Mouse (Mus musculus): Measurements from ENCODE around the gene Lpin3. TPM values are rescaled to one million over a fixed set of nuclear protein-coding genes. Genes with fewer than 3 reads are reported as not detected.

Lpin3 gene
- total and polyA plus RNA-seq, 3 experiments, result 1.1 TPM; not detected in 2

- no peak for TF ChIP-seq TBP (conservative IDR thresholded peaks at IDR 0.05; ENCODE audit: low read depth, low read length)
- no peak for TF ChIP-seq EP300 (IDR thresholded peaks at IDR 0.05; ENCODE audit: low read length)
- no peak for TF ChIP-seq RCOR1 (conservative IDR thresholded peaks at IDR 0.05; ENCODE audit: low read depth, low read length)
- no peak for TF ChIP-seq KAT2A (IDR thresholded peaks at IDR 0.05; ENCODE audit: insufficient replicate concordance, low read length)
- no peak for TF ChIP-seq POLR2AphosphoS2 (IDR thresholded peaks at IDR 0.05; ENCODE audit: low read depth, low read length)
- TF ChIP-seq NELFE (IDR thresholded peaks at IDR 0.05; ENCODE audit: low read depth, low read length), result no peak
- no peak for TF ChIP-seq UBTF (IDR thresholded peaks at IDR 0.05; ENCODE audit: low read depth, low read length)
- TF ChIP-seq ZC3H11A (IDR thresholded peaks at IDR 0.05; ENCODE audit: low read depth, low read length), result no peak
- TF ChIP-seq E2F4 (IDR thresholded peaks at IDR 0.05; ENCODE audit: insufficient replicate concordance, low read depth, low read length), result no peak
- dilution Hi-C loops (cut with MboI; ENCODE audit: extremely low pct_ligation_motif_present, extremely low pct_unique_long_range_greater_than_20kb, low sequenced_read_pairs), result no loop called here
These were observed 50.9 kb downstream of the Lpin3 start for GRCm38 (mm10) chr2:160931378-160931777.

GRCm38 (mm10) chr2:160932325-160932724 is 51.9 kb downstream of the Lpin3 start:
- TF ChIP-seq POLR2AphosphoS2 (IDR thresholded peaks at IDR 0.05; ENCODE audit: low read depth, low read length) (no peak), SMC3 (IDR thresholded peaks at IDR 0.05; ENCODE audit: low read depth, low read length) (no peak), ZKSCAN1 (IDR thresholded peaks at IDR 0.05; ENCODE audit: borderline replicate concordance, low read depth, low read length) (no peak), UBTF (IDR thresholded peaks at IDR 0.05; ENCODE audit: low read depth, low read length) (no peak), USF1 (IDR thresholded peaks at IDR 0.05; ENCODE audit: low read depth, low read length) (no peak), GABPA (IDR thresholded peaks at IDR 0.05; ENCODE audit: insufficient replicate concordance, low read depth, low read length) (no peak), TBP (conservative IDR thresholded peaks at IDR 0.05; ENCODE audit: low read depth, low read length) (no peak)
- in situ Hi-C loops (cut with MboI; ENCODE audit: low pct_ligation_motif_present, low pct_unique_long_range_greater_than_20kb, low sequenced_read_pairs), result no loop called here

More at GRCm38 (mm10) chr2:160931378-160931777, 50.9 kb downstream of the Lpin3 start:
- no peaks in the 10 kb centered on the region for H3K36me3 ChIP-seq (replicated peaks in 1 of 2; ENCODE audit: control insufficient read depth in 1 of 2, insufficient read depth in 1 of 2, low read length in 1 of 2)
- DNase-seq (ENCODE audit: extremely low read depth), result no peak
- in situ Hi-C loops (cut with MboI; ENCODE audit: low pct_ligation_motif_present, low pct_unique_long_range_greater_than_20kb, low sequenced_read_pairs), result no loop called here
- H3K27me3 ChIP-seq (replicated peaks), result peaks cover 6% of the 10 kb centered on the region
- no peaks in the 10 kb centered on the region for H3K79me2 ChIP-seq (replicated peaks; ENCODE audit: control insufficient read depth, extremely low read depth, insufficient read depth, poor library complexity, severe bottlenecking)
- H3K4me3 ChIP-seq (replicated peaks in 1 of 3; ENCODE audit: low read depth in 2 of 3, low read length in 2 of 3, poor library complexity in 1 of 3), result no peak overlapping the region
- no peak overlapping the region for H3K4me2 ChIP-seq (ENCODE audit: insufficient read depth, low read depth, poor library complexity, severe bottlenecking)
- no peaks in the 10 kb centered on the region for H3K4me1 ChIP-seq (ENCODE audit: control insufficient read depth in 1 of 2, insufficient read depth in 2 of 2)
- no peaks in the 10 kb centered on the region for H3K9me3 ChIP-seq (replicated peaks; ENCODE audit: low read length)
- no peak overlapping the region for H3K9ac ChIP-seq (ENCODE audit: insufficient read depth, low read depth)
- no peak overlapping the region for H3K27ac ChIP-seq (ENCODE audit: insufficient read depth, low read depth)

GRCm38 (mm10) chr2:160932981-160933380 is 52.5 kb downstream of the Lpin3 start:
- Histone ChIP-seq H3K27me3 (replicated peaks) (peaks cover 6% of the 10 kb centered on the region), H3K4me2 (ENCODE audit: insufficient read depth, low read depth, poor library complexity, severe bottlenecking) (no peak overlapping the region), H3K27ac (ENCODE audit: insufficient read depth, low read depth) (no peak overlapping the region), H3K36me3 (replicated peaks in 1 of 2; ENCODE audit: control insufficient read depth in 1 of 2, insufficient read depth in 1 of 2, low read length in 1 of 2) (no peaks in the 10 kb centered on the region), H3K4me1 (ENCODE audit: control insufficient read depth in 1 of 2, insufficient read depth in 2 of 2) (no peaks in the 10 kb centered on the region), H3K9me3 (replicated peaks; ENCODE audit: low read length) (no peaks in the 10 kb centered on the region), H3K4me3 (replicated peaks in 1 of 3; ENCODE audit: low read depth in 2 of 3, low read length in 2 of 3, poor library complexity in 1 of 3) (no peak overlapping the region), H3K9ac (ENCODE audit: insufficient read depth, low read depth) (no peak overlapping the region), H3K79me2 (replicated peaks; ENCODE audit: control insufficient read depth, extremely low read depth, insufficient read depth, poor library complexity, severe bottlenecking) (no peaks in the 10 kb centered on the region)
- TF ChIP-seq ZMIZ1 (IDR thresholded peaks at IDR 0.05; ENCODE audit: low read depth, low read length) (no peak), BHLHE40 (IDR thresholded peaks at IDR 0.05; ENCODE audit: low read depth, low read length) (no peak), JUN (IDR thresholded peaks at IDR 0.05; ENCODE audit: insufficient read depth, low read depth, low read length) (no peak), E2F4 (IDR thresholded peaks at IDR 0.05; ENCODE audit: insufficient replicate concordance, low read depth, low read length) (no peak)
- no peak for DNase-seq (ENCODE audit: extremely low read depth)
- dilution Hi-C loops (cut with MboI; ENCODE audit: extremely low pct_ligation_motif_present, extremely low pct_unique_long_range_greater_than_20kb, low sequenced_read_pairs), result no loop called here
- in situ Hi-C loops (cut with MboI; ENCODE audit: low pct_ligation_motif_present, low pct_unique_long_range_greater_than_20kb, low sequenced_read_pairs), result no loop called here

More at GRCm38 (mm10) chr2:160932325-160932724, 51.9 kb downstream of the Lpin3 start:
- Histone ChIP-seq H3K27ac (ENCODE audit: insufficient read depth, low read depth) (no peak overlapping the region), H3K4me3 (replicated peaks in 1 of 3; ENCODE audit: low read depth in 2 of 3, low read length in 2 of 3, poor library complexity in 1 of 3) (no peak overlapping the region), H3K79me2 (replicated peaks; ENCODE audit: control insufficient read depth, extremely low read depth, insufficient read depth, poor library complexity, severe bottlenecking) (no peaks in the 10 kb centered on the region), H3K4me2 (ENCODE audit: insufficient read depth, low read depth, poor library complexity, severe bottlenecking) (no peak overlapping the region), H3K9me3 (replicated peaks; ENCODE audit: low read length) (no peaks in the 10 kb centered on the region), H3K4me1 (ENCODE audit: control insufficient read depth in 1 of 2, insufficient read depth in 2 of 2) (no peaks in the 10 kb centered on the region), H3K9ac (ENCODE audit: insufficient read depth, low read depth) (no peak overlapping the region), H3K27me3 (replicated peaks) (peaks cover 6% of the 10 kb centered on the region), H3K36me3 (replicated peaks in 1 of 2; ENCODE audit: control insufficient read depth in 1 of 2, insufficient read depth in 1 of 2, low read length in 1 of 2) (no peaks in the 10 kb centered on the region)
- DNase-seq (ENCODE audit: extremely low read depth), result no peak
- dilution Hi-C loops (cut with MboI; ENCODE audit: extremely low pct_ligation_motif_present, extremely low pct_unique_long_range_greater_than_20kb, low sequenced_read_pairs), result no loop called here

All from CH12.LX (cell line).